Mouse (Mus musculus) hindbrain, postnatal 0 days (tissue): ENCODE results near the gene Txndc2. TPM values are rescaled to one million over a fixed set of nuclear protein-coding genes. Genes with fewer than 3 reads are reported as not detected.

Experiments
- ATAC-seq: fragments of 200-750 bp; cut with Nextera tagmentation; 2 replicates; pipeline ENCODE4 v1.8.0; 2017; ENCODE audit warnings: mild to moderate bottlenecking, moderate TSS enrichment, moderate library complexity
- DNase-seq: peaks from one replicate; pipeline ENCODE4 v3.0.0-alpha.2; 2015; ENCODE audit warnings: low spot score
- H3K27ac ChIP-seq: fragments of 300-500 bp; sonication (generic); 2 replicates; pipeline ENCODE4 v1.5.1; 2014; ENCODE audit warnings: mild to moderate bottlenecking
- H3K27me3 ChIP-seq: fragments of 300-500 bp; sonication (generic); 2 replicates; pipeline ENCODE4 v1.6.1; 2014; ENCODE audit warnings: low read length, mixed read lengths; ENCODE audit not compliant: insufficient read depth
- H3K36me3 ChIP-seq: fragments of 300-500 bp; sonication (generic); 2 replicates; pipeline ENCODE4 v1.6.1; 2014; ENCODE audit warnings: low read length, mixed read lengths; ENCODE audit not compliant: insufficient read depth
- H3K4me1 ChIP-seq: fragments of 300-500 bp; sonication (generic); 2 replicates; pipeline ENCODE4 v1.6.1; 2014; ENCODE audit warnings: antibody characterized with exemption, low read length, mixed read lengths; ENCODE audit not compliant: insufficient read depth
- H3K4me2 ChIP-seq: fragments of 300-500 bp; sonication (generic); 2 replicates; pipeline ENCODE4 v1.6.1; 2014; ENCODE audit warnings: low read depth, mild to moderate bottlenecking, low read length, moderate library complexity, mixed read lengths
- H3K4me3 ChIP-seq: fragments of 300-500 bp; sonication (generic); 2 replicates; pipeline ENCODE4 v1.5.1; 2014; ENCODE audit warnings: low read length
- H3K9ac ChIP-seq: fragments of 300-500 bp; sonication (generic); replicated peaks from 2 replicates; pipeline ENCODE4 v1.6.1; 2014; ENCODE audit warnings: mild to moderate bottlenecking, low read length, moderate library complexity, mixed read lengths
- H3K9me3 ChIP-seq: fragments of 300-500 bp; sonication (generic); 2 replicates; pipeline ENCODE4 v1.6.1; 2016; ENCODE audit warnings: low read length, mixed read lengths
- CTCF ChIP-seq: IDR thresholded peaks from 2 replicates; pipeline ENCODE4 v1.5.1; 2016; ENCODE audit warnings: antibody characterized with exemption, control low read depth, low read depth
- WGBS: fragments of 180-500 bp; shearing (Covaris S2); extraction: QIAGEN DNeasy Blood & Tissue Kit; methylation state at CpG from one replicate; pipeline ENCODE4 v1.1.7; 2014; 5-methylcytosine and 5-hydroxymethylcytosine counted together
- polyA plus RNA-seq: library from polyadenylated mRNA; unstranded; fragments of >200 nt; fragmentation: Nextera tagmentation; extraction: Ambion mirVana; gene quantifications from 2 replicates; pipeline ENCODE4 v1.2.1, GENCODE M21; 2015
- total RNA-seq: library from RNA; depleted of rRNA; stranded (reverse); fragments of >200 nt; gene quantifications from 2 replicates; pipeline ENCODE4 v1.2.3, GENCODE M21; 2014

Gene Txndc2
- total and polyA plus RNA-seq, 2 experiments from 2014 or later, result 0.13 TPM; not detected in 1

DNA sequence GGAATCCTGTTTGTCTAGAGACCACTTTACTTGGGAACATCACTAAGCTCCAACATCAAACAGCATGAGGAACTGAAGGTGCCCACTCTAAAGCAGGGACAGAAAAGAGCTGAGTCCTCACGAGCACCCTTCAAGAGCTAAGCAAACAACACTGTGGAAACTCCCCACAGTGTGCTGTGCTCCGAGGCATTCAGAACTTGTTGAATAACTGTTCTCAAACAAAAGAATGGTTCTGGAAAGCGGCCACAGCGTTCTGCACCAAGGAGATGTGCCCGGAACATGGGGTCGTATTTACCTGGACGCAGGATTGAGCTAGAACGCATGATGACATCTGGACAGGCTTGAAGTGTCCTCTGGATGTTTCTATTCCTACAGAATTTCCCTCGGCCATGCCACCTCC, 16.0 kb upstream of the Txndc2 start:
- no peak overlapping the region for H3K4me3 ChIP-seq
- H3K4me2 ChIP-seq, result no peak overlapping the region
- no peaks in the 10 kb centered on the region for H3K9me3 ChIP-seq
- H3K4me1 ChIP-seq, result no peaks in the 10 kb centered on the region
- H3K36me3 ChIP-seq, result no peaks in the 10 kb centered on the region
- H3K9ac ChIP-seq, result no peak overlapping the region
- no peak overlapping the region for H3K27ac ChIP-seq
- DNase-seq (no peak), ATAC-seq (no peak)
- 81% methylated on average over 9 of the region's 9 CpGs for WGBS
- TF ChIP-seq CTCF, result no peak
- H3K27me3 ChIP-seq, result no peaks in the 10 kb centered on the region

DNA sequence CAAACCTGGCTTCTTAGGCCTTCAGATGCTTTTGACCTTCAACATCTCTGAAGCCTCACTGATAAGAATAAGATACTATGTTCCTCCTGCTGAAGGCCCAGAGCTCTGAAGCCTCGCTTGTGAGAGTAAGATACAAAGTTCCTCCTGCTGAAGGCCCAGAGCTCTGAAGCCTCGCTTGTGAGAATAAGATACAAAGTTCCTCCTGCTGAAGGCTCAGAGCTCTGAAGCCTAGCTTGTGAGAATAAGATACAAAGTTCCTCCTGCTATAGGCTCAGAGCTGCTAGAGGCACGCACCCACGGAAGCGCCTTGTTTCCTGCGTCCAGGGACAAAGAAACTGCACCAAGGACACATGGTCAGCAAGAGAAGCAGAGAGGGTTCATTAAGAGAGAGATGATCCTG, 14.8 kb upstream of the Txndc2 start:
- ATAC-seq (no peak), DNase-seq (no peak)
- Histone ChIP-seq H3K27me3 (no peaks in the 10 kb centered on the region), H3K4me3 (no peak overlapping the region), H3K27ac (no peak overlapping the region), H3K9me3 (no peaks in the 10 kb centered on the region), H3K9ac (no peak overlapping the region), H3K36me3 (no peaks in the 10 kb centered on the region), H3K4me1 (no peaks in the 10 kb centered on the region), H3K4me2 (no peak overlapping the region)
- WGBS, result 94% methylated on average over 6 of the region's 6 CpGs
- no peak for TF ChIP-seq CTCF

DNA sequence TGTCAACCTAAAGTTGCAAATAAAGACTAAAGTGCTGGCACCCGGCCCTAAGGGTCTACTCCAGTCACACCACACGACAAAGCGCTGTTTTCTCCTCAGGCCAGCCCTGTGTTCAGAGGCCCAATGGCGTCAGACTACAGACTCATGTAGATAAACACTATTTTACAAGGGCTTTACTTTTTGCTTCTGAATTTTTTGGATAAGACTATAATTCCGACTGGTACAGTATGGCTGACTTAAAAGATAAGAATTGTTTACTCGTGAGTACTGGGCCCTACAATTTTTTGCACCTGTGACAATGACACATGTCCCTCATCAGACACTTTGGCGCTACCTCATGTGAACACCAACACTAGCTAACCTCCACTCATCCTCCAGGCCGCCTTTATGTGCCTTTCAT, 14.1 kb upstream of the Txndc2 start:
- no peak overlapping the region for H3K27ac ChIP-seq
- TF ChIP-seq CTCF, result no peak
- H3K4me3 ChIP-seq, result no peak overlapping the region
- H3K4me2 ChIP-seq, result no peak overlapping the region
- H3K36me3 ChIP-seq, result no peaks in the 10 kb centered on the region
- 80% methylated on average over 8 of the region's 8 CpGs for WGBS
- H3K9ac ChIP-seq, result no peak overlapping the region
- H3K27me3 ChIP-seq, result no peaks in the 10 kb centered on the region
- DNase-seq (no peak), ATAC-seq (no peak)
- no peaks in the 10 kb centered on the region for H3K4me1 ChIP-seq
- no peaks in the 10 kb centered on the region for H3K9me3 ChIP-seq

DNA sequence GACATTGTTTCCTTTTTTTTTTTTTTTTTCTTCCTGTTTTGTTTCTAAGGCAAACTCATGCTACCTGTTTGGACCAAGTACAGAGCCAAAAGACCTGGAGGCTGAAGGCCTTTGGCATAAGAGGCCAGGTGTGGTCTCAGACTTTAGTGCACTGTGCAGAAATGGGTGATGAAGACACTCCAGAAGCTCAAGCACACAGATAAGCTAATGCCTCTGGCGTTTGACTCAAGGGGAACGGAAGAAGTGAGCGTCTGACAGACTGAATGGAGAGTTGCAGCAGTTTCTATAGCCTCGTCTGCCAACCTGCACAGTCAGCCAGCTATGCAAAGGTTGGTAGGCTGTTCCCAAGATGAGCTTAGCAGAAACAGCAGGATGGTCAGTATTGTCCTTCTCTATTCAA, 13.6 kb upstream of the Txndc2 start:
- WGBS, result 58% methylated on average over 4 of the region's 4 CpGs
- Histone ChIP-seq H3K4me2 (no peak overlapping the region), H3K4me3 (no peak overlapping the region), H3K9me3 (no peaks in the 10 kb centered on the region), H3K27me3 (no peaks in the 10 kb centered on the region), H3K27ac (no peak overlapping the region), H3K36me3 (no peaks in the 10 kb centered on the region), H3K4me1 (no peaks in the 10 kb centered on the region), H3K9ac (no peak overlapping the region)
- ATAC-seq (no peak), DNase-seq (no peak)
- no peak for TF ChIP-seq CTCF

DNA sequence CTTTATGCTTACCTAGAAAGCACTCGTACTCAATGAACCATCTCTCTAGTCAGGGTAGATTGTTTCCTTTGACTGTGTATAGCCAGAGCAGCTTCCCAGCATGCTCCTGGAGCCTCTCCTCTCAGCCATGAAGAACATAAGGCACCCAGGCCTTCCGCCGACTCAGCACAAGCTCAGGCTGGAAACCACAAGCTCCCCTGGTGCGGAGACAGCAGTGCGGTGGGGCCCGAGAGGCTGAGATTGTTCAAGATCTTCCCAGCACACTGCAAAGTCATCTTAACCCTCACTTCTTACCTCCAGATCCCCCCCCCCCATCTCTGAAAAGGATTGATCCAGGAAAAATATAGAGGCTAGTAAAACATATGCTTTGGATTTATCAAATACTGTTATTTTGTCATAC, 8.6 kb upstream of the Txndc2 start:
- Histone ChIP-seq H3K9ac (no peak overlapping the region), H3K36me3 (no peaks in the 10 kb centered on the region), H3K27ac (no peak overlapping the region), H3K4me2 (no peak overlapping the region), H3K27me3 (no peaks in the 10 kb centered on the region), H3K9me3 (no peaks in the 10 kb centered on the region), H3K4me1 (no peaks in the 10 kb centered on the region), H3K4me3 (no peak overlapping the region)
- WGBS, result 79% methylated on average over 6 of the region's 6 CpGs
- ATAC-seq, result no peak
- no peak for TF ChIP-seq CTCF
- no peak for DNase-seq

DNA sequence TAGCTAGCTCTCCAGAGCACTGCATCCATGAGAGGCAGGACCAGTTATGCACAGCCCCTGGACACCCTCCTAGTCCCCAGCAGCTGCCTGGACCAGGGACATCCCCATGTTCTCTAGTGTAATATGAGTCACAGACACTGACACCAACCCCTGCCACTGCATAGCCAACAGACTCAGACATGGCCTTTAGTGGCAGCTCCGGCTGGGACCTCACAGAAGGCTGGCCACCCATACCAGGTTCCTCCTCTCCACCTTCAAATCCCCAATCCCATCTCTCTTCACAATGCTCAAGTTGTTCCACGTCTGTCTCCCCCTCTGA, 7.2 kb upstream of the Txndc2 start:
- H3K4me2 ChIP-seq, result no peak overlapping the region
- H3K27me3 ChIP-seq, result no peaks in the 10 kb centered on the region
- H3K4me3 ChIP-seq, result no peak overlapping the region
- H3K27ac ChIP-seq, result no peak overlapping the region
- H3K4me1 ChIP-seq, result no peaks in the 10 kb centered on the region
- TF ChIP-seq CTCF, result no peak
- no peaks in the 10 kb centered on the region for H3K9me3 ChIP-seq
- no peaks in the 10 kb centered on the region for H3K36me3 ChIP-seq
- 94% methylated on average over 2 of the region's 2 CpGs for WGBS
- no peak overlapping the region for H3K9ac ChIP-seq
- DNase-seq, result no peak
- no peak for ATAC-seq

DNA sequence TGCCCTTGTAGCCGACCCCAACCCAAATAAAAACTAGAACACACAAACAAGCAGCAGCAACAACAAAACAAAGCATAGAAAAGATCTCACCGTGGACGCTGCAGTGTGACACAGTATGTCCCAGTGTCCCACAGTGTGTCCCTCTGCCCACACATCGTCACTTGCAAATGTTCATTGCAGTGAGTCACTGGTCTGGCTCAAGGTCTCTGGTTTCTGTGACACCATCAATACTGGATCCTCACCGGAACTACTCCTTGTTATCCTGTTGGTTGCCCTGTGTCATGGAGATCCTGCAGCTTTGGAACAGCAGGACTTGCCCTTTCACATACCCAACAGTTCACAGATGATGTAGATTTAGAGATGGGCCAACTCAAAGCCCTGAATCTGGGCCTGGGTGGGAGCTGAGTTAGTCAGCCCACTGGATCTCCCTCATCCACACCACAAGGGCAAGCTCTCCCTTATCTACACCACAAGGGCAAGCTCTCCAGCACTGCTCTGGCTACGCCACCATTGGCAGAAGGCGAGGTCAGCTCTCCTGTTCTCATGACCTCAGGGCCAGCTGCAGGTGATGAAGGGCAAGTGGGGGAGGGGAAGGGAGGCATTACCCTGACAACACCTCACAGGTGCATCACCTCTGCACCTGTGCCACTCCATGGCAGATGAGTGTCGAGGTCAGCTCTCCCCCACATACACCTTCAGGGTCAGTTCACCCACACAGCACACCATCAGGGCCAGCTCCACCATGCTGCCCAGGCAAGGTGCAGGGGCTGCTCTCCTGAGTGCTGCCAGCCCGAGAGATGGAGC, 6.6 kb upstream of the Txndc2 start:
- ATAC-seq, result no peak
- 82% methylated on average over 9 of the region's 9 CpGs for WGBS

More for the DNA sequence above, 6.6 kb upstream of the Txndc2 start:
- no peaks in the 10 kb centered on the region for H3K27me3 ChIP-seq
- no peaks in the 10 kb centered on the region for H3K9me3 ChIP-seq
- no peak for TF ChIP-seq CTCF
- no peak overlapping the region for H3K27ac ChIP-seq
- H3K4me3 ChIP-seq, result no peak overlapping the region
- no peaks in the 10 kb centered on the region for H3K4me1 ChIP-seq
- H3K9ac ChIP-seq, result no peak overlapping the region
- DNase-seq, result no peak
- H3K4me2 ChIP-seq, result no peak overlapping the region
- H3K36me3 ChIP-seq, result no peaks in the 10 kb centered on the region
